Mouse (Mus musculus) granulocyte monocyte progenitor cell, adult 5-6 weeks (primary cell): Measurements from ENCODE around the gene Scgb2b18. TPM values are rescaled to one million over a fixed set of nuclear protein-coding genes. Genes with fewer than 3 reads are reported as not detected.
"Not testable (repeated sequence)": the region's sequence is repeated elsewhere in the genome, so short reads cannot be mapped to it uniquely, and the experiment has no call there.

ENCODE experiments used
- ATAC-seq: replicated peaks from 2 replicates; pipeline ENCODE4 v1.8.0; 2016; ENCODE audit warnings: mild to moderate bottlenecking, moderate TSS enrichment, inconsistent platforms; ENCODE audit not compliant: poor library complexity, severe bottlenecking
- total RNA-seq, 2 experiments: library from RNA; stranded (forward) in 1 of 2; stranded (reverse) in 1 of 2; fragments of 200-712, 200-1000 nt in 1 of 2; fragments of >200 nt in 1 of 2; fragmentation: Nextera tagmentation in 1 of 2; gene quantifications; 2 replicates each; pipeline ENCODE4 v1.2.3; 2014 to 2017

Gene Scgb2b18
- total RNA-seq (2014; fragmentation: Nextera tagmentation), result not detected in 2 replicates
- total RNA-seq (2017), result not detected in 2 replicates

DNA sequence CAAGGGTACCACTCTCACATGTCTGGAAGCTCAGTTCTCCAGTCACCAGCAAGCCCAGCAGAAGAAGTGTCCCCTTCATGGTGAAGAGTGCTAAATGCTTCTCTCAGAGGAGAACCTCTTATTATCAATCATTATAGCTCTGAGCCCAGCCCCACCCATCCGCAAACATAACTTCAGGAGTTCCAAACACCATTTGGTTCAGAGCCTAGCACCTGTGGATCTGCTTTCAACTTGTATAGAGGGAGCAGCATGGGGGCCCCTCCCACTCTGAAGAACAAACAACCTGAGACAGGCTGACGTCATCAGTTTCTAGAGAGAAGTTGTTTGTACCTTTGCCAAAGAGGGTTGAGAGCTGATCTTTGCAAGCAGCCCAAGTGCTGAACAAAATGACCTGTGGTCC, at the start of gene Scgb2b18:
Gene Scgb2b18 (minus strand): TSS at position 101 of the 400 bp plus-strand sequence.
- ATAC-seq, result not testable (repeated sequence)

DNA sequence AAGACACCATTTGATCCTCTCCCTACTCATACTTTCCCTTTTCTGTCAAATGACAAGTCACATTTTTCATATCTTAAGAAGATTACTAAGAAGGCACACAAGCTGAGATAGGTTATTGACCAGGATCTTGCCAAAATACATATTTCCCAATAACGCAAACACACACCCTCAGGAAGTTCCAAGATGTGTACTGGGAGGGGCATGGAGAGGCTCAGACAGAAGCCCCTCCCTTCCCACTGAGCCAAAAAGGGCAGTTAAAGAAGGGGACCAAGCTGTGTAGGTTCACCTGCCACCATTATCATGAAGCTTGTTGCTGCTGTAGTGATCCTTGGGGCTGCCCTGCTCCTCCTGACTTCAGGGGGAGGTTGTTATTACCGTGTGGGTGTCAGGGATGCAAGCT, 11.6 kb upstream of the Scgb2b18 start, which contains the start of gene Scgb1b18:
Gene Scgb1b18 (plus strand): TSS at position 301 of the 400 bp plus-strand sequence.
- not testable (repeated sequence) for ATAC-seq

Other genes with a start within 250 kb of the Scgb2b18 start
- gene Scgb2b17, start 117.3 kb downstream of the Scgb2b18 start, total RNA-seq (2014; fragmentation: Nextera tagmentation), result not detected in 2 replicates
- not detected in 2 replicates for gene Scgb2b17, start 117.3 kb downstream of the Scgb2b18 start, total RNA-seq (2017)
- not detected in 2 replicates for gene Scgb1b17, start 110.4 kb downstream of the Scgb2b18 start, total RNA-seq (2014; fragmentation: Nextera tagmentation)
- gene Scgb1b17, start 110.4 kb downstream of the Scgb2b18 start, total RNA-seq (2017), result not detected in 2 replicates
- gene Scgb1b18, start 11.7 kb upstream of the Scgb2b18 start, total RNA-seq (2014; fragmentation: Nextera tagmentation), result not detected in 2 replicates
- not detected in 2 replicates for gene Scgb1b18, start 11.7 kb upstream of the Scgb2b18 start, total RNA-seq (2017)
- not detected in 2 replicates for gene Scgb2b19, start 106.5 kb upstream of the Scgb2b18 start, total RNA-seq (2014; fragmentation: Nextera tagmentation)
- gene Scgb2b19, start 106.5 kb upstream of the Scgb2b18 start, total RNA-seq (2017), result not detected in 2 replicates
- not detected in 2 replicates for gene Scgb1b19, start 113.4 kb upstream of the Scgb2b18 start, total RNA-seq (2014; fragmentation: Nextera tagmentation)
- gene Scgb1b19, start 113.4 kb upstream of the Scgb2b18 start, total RNA-seq (2017), result not detected in 2 replicates
- not detected in 2 replicates for gene Scgb2b20, start 192.5 kb upstream of the Scgb2b18 start, total RNA-seq (2014; fragmentation: Nextera tagmentation)
- not detected in 2 replicates for gene Scgb2b20, start 192.5 kb upstream of the Scgb2b18 start, total RNA-seq (2017)
- gene Scgb1b20, start 199.4 kb upstream of the Scgb2b18 start, total RNA-seq (2014; fragmentation: Nextera tagmentation), result not detected in 2 replicates
- not detected in 2 replicates for gene Scgb1b20, start 199.4 kb upstream of the Scgb2b18 start, total RNA-seq (2017)